Mouse (Mus musculus) frontal cortex, postnatal 36 days (tissue): ENCODE data around the gene Smox.
A peak's percentile ranks its signal among the peaks of the same experiment; 100 is the strongest.

Experiments used
- DNase-seq, 2 experiments: peaks; one replicate each; pipeline ENCODE4 v3.0.0; 2022; ENCODE audit warnings: low spot score in 2 of 2

Gene Smox

DNA sequence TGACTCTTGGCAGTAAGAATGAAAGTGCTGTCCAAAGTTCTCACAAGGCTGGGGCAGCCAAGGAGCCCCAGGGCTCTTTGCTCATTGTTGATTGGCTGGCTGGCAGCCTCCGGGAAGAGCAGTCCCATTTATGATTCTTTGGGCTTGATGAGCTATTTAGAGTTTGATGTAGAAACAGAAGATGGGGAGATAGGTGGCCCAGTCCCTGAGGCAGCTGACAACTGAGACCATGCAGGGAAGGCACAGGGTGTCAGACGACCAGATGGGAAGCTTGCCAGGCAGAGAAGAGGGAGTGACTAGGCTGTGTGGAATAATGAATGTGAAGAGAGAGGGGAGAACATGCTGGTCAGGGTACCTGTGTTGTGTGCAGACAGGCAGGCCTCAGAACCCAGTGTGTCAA, 22.2 kb downstream of the Smox start:
- no peak for DNase-seq

DNA sequence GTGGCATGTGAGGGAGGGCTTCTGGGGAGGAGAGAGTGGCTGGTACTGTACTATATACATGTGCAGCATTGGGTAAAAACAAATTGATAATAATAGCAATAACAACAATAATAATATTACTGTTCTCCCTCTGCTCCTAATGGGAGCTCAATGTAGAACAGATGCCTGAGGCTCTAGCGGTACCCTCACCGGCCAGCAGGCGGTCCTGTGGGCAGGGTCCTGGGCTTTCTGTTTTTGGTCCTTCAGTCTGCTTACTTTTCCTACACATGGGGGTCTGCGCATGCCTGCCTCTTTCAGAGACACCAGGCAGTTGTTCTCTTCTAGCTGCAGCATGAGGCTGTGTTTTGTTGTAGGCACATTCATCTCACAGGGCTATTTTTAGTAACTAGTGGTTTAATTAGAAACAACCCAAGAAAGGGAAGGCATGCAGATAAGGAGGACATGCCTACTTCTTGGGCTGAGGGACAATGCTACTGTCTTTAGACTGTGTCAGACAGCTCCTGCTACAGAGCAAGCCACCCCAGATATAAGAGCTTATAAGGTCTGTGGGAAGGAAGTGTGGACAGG, 22.8 kb downstream of the Smox start:
- peak in 1 of 2 experiments; percentile 36 for DNase-seq

DNA sequence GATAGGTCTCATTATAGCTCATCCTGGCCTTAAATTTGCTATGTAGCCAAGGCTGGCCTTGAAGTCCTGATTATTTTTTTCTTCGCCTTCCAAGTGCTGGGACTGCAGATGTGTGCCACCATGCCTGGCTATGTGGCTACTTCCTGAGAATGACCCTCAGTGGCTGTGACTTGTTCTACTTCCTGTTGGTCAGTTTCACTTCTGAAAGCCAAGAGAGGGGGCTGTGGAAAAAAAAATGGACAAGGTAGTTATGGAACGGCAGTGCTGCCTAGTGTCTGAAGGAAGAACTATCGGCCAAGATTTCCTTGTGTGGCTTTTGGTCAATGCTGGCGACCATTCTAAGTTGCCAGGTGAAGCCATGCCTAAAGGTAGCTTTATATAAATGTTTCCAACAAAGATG, 26.3 kb downstream of the Smox start:
- DNase-seq = no peak

DNA sequence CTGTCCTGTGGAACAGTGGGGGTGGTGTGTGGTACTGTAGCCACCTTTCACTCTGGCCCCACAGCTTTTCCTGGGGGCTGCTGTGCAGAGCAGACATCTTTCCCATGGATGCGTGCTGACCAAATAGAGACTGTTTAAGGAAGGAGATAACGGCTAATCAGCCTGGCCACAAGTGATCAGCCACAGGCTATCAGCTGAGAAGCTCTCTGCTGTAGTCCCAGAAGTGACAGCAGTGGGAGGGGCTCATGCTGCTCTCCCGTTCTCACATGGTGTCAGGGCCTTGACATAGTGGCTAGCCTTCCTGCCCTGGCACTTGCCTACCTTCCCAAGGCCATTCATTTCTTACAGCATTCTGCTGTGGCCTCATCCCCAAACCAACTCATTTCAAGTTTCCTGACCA, 27.5 kb downstream of the Smox start:
- no peak for DNase-seq

DNA sequence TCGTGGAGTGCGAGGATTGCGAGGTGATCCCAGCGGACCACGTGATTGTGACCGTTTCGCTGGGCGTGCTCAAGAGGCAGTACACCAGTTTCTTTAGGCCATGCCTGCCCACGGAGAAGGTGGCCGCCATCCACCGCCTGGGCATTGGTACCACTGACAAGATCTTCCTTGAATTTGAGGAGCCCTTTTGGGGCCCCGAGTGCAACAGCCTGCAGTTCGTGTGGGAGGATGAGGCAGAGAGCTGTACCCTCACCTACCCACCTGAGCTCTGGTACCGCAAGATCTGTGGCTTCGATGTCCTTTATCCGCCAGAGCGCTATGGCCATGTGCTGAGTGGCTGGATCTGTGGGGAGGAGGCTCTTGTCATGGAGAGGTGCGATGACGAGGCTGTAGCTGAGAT, 29.4 kb downstream of the Smox start:
- no peak for DNase-seq

DNA sequence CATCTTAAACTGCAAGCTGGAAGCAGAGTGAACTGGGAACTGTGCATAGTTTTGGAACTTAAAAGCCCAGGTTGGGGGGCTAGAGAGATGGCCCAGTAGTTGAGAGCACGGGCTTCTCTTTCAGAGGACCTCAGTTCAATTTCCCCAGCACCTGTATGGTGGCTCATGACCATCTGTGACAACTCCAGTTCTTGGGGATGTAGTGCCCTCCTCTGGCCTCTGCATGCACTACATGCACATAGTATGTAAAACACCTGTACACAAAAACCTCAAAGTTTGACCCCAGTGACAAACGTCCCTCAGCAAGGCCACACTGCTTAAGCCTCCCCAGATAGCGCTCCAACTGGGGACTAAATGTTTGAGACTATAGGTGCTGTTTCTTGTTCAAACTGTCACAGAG, 35.8 kb downstream of the Smox start:
- DNase-seq = no peak

DNA sequence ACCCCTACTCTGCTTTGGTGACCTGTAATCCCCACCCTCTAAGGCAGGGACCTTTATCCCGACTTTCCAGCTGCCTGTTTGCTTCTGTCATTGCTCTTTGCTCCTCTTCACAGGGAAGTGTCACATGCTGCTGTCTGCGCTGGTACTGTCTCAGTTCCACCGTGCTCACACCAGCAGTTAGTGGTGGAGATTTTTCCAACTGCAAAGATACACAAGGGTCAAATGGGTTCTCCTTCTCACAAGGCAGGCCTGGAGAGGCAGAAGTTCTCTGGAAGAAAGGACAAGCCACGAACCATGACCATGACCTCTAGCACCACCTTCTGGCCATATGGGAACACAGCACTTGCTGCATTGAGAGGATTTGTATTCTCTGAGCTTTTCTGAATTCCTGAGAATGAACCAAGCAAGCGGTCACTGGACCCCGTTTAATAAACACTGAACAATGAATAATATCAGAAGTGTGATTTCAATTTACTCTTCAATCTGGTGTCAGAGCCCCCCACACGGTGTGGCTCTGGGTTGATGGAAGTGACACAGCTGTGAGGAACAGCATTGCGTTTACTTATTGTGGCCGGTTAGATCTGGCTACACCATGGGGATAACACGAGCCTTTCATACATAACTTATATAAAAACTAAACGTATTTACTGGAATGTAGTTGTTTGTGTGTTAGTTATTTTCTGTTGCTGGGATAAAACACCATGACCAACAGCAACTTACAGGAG, 38.8 kb downstream of the Smox start:
- peak; percentile 60 to 85 for DNase-seq

DNA sequence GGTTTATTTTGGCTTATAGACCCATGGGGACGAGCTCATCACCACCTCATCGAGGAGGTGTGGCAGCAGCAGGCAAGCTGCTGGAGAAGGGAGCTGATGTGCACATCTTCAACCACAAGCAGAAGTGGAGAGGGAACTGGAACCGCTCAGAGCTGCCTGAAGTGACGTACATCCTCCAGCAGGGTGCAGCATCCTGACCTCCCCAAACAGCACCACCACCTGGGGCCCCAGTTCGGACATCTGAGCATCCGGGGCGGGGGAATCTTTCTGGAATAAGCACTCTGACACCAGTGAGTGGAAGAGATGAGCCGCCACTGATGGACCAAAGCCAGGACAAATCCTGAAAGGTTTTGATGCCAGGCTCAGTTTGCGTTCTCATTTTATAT, 39.3 kb downstream of the Smox start:
- DNase-seq = peak in 1 of 2 experiments; percentile 62

DNA sequence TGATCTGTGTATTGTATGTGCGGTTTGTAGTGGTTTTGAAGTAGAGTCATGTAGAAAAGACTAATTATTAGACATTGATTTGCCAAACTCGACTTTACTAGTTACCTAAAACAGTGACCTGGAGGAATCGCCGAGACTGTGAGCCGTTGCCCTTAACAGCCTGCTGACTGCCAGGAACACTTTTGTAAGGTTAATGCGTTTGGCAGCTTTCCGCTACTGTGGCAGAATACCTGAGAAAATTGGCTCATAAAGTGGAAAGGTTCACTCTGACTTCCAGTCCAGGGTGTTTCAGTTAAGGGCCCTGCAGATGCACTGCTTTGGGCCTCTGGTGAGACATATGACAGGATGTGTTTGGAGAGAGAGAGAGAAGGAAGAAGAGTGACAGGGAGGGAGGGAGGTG, 40.0 kb downstream of the Smox start:
- DNase-seq = no peak

DNA sequence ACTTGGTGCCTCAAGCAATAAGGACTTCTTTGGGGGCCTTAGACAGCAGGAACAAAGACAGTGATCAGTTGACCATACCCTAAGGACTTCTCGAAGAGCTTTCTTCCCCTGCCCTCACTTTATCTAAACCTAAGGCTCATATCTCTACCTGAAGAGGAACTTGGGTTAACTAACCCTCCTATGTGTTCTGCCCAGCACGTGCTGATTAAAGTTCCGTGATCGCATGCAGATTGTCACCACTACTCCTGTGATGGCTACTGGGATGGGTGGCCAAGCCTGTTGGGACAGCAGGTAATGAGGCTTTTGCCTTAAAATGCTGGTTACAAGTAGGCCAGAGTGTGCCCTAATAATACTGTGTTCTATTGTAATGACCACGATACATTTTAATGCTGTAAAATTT, 43.9 kb downstream of the Smox start:
- no peak for DNase-seq

DNA sequence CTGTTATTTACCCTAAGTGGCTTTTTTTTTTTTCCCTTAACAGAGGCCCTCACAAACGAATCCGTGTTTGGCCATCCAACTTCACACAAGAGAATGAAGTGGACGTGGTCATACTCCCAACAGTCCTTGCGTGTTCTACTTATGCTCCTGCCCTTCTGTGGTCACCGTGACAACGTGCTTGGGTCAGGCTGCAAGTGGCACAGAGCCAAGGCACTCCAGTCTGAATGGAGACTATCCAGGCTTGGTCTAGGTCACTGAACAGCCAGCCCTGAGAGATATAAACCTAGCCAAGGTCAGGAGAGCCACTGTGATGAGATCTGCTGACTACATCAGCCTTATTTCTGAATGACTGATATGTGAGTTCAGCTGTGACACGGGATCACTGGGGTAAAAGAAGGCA, 47.0 kb downstream of the Smox start:
- DNase-seq = no peak

DNA sequence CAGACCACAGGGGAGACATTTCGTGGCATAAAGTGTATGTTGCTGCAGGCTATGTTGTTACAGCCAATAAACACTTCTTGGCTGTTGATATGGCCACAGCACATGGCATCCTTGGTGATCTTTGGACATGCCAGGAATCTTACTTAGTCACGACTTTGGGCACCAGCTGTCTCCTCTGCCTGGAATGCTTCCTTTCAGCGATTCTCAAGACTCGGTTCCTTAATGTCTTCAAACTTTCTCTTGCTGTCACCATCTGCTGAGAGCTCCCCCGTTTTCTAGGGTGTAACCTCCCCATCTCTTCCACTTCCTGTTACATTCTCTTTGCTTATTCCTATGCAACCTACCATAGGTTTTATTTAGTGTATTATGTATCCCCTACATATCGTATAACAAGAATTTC, 48.5 kb downstream of the Smox start:
- peak in 1 of 2 experiments; percentile 24 for DNase-seq

DNA sequence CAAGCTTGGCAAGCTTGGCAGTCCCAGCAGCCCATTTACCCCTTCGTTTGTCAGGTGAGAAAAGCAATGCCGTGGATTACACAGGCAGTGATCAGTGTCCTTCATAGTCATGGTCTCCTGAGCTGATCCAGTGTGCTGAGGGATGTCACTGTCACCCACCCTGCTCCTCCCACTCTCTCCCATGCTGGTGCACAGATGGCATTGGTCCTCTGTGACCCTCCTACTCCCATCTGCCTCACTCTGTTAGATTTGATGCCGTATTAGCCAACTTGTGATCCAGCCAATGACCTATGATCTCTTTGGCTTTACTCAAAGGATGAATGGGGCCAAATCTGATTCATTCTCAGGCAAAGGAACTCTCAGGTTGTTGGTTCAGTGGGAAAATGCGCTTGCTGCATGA, 50.4 kb downstream of the Smox start:
- DNase-seq = no peak

DNA sequence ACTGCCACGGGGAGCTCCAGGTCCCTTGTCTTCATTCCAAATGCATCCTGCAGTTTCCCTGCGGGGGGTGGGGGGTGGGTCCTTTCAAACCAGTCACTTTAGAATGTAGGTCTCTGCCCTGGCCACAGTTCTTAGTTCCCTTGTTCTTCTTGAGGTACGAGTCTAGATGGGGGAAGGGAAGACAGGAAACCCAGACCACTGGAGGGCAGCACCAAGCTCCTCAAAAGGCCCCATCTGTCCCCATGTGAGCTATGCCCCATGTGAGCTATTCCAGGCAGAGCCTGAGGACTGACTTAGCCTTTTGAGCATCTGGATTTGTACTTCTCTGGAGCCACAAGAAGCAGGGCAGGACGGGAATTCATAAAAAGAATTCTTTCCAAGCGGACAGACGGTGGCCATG, 51.2 kb downstream of the Smox start:
- DNase-seq = no peak

DNA sequence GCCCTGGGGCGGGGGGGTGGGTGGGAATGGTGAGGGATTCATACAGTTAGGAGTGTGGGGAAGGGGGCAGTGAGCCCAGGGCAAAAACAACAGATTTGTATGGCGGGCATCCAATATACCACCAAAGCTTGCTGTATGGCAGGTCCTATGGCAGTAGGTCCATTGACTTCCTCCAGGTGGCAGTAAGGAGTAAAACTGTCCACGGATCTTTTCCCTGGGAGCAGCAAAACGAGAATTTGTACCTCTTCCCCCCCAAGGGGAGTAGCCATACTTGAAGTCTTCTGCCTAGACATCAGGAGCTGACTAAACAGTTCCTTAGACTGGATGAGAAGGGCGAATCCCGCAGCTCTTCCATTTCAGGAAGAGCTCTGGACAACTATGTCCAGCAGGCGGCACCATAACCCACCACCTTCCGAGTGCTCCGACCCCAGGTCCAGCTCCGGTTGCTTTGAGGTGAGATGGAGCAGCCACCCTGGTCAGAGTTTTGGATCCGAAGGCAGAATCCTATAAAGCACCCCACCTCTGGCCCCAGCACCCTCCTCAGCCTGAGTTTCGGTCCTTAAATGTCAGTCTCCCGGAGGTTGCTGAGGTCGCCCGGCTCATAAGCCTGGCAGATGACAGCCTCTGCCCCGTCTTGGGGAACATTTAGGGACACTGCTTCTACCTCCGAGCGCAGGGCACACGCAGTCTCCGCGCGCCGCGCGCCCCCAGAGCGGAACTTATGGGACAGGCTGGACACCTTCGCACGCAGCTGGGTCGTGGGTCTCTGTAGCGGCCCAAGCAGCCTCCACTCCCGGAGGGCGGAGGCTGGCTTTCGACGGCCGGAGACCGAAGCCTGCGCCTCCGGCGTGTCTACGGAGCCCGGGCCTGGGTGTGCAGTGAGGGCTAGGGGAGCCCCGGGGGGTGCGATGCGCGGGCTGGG, 54.4 kb downstream of the Smox start:
- DNase-seq = peak; percentile 57 to 62

DNA sequence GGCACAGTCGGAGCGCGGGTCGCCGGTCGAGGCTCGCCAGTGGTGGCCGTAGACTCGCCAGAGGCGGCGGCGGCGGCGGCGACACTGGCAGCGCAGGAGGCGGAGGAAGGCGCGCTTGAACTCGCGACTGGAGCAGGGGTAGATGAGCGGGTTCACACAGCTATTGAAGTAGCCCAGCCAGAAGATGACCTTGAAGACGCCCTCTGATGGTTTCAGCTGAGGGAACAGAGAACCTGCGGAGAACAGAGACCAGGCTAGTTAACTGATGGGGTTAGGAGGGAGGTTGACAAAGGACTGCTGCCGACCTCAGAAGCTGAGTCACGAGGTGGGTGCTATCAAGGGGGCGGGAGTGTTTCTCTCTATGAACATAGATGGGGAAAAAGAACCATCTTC, 55.0 kb downstream of the Smox start:
- DNase-seq = no peak

DNA sequence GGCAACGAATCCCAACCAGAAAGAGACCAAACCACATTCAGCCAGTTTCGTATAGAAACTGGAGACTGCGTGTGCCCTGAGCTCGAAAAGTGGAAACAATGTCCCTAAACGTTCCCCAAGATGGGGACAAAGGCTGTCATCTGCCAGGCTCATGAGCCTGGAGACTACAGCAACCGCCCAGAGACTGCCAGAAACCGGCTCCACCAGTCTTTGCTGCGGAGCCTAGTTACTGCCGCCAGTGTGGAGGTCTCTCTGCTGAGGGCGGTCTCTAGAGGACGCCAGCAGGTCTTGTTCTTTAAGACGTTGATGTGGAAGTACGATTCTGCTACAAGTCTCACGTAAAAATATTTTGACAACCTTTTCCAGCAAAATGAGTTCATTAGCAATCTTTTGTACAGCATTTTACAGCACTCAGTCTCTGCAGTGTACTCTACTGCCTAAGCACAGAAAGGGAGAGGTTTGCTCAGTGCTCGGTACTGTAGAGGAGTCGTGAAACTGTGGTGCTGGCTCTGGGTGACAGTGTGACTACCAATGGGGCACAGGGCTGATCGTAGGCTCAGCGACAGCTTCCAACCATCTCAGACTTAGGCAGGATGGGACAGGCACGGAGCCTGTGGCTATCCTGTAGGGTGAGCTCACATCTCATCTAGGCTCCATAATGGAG, 55.6 kb downstream of the Smox start:
- peak in 1 of 2 experiments; percentile 44 for DNase-seq

DNA sequence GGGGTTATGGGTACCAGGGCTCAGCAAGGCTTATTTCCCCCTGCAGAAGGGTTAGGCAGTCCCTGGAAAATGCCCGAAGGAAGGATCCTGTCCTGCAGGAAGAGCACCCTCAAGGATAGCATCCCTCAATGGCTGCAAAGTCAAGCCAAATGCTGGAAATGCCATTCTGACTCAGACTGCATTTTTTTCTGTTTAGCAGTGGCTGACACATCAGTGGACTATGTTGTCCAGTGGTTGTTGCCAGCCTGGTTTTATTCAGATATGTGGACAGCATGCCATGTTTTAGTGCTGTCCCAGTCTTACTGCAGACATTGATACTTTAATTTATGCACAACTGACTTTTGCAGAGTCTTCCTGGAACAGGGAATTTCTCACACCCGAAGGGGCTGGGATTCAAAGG, 57.0 kb downstream of the Smox start:
- DNase-seq = no peak

DNA sequence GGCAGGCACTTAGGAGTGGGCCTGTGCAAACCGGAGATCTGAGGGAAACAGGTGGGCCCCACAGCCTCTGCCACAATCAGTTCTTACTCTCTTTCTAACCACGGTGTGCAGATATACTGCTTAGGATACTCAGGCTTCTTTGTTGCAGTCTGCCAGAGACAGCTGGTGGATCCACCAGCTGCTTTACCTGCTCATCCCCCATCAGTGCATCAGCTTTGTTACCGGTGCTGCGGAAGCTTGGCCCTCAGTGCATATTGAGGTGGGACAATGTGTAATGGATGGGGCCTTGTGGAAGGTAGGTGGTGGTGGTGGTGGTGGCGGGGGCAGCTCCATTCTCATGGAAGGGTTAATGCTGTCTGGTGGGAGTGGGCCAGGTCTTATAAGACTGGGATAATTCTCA, 57.8 kb downstream of the Smox start:
- DNase-seq = no peak

DNA sequence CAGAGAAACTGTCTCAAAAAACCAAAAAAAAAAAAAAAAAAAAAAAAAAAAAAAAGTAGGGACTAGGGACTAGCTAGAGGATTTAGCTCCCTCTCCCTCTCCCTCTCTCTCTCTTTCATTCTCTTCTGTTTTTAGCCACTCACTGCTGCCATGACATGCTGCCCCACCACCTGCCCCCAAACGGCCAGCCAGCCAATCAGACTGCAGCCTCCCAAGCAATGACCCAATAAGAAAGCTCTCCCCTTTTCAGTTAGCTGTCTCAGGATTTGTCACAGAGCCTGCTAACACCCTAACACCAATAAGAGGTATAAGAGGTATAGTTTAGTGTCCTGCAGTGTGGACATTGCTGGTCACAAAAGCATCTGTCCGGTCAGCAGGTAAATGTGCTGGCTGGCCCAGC, 59.2 kb downstream of the Smox start:
- no peak for DNase-seq

DNA sequence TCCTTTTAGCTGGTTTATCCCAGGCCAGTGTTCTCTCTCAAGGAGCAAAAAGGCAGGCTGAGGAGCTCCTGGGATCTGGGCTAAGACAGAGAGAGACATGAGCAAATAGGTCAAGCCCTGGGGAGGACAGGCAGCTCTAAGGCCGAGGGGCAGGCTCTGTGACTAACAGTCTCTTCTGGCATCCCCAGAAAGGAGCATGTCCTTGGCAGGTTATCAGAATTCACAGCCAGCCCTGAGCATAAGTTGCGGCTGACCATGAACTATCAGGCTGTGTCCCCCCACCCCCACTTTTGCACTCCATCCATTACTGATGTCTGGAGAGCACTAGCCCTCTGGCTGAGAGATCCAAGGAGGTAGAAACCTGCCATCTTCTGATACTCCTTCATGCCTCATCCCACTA, 59.6 kb downstream of the Smox start:
- DNase-seq = no peak
